Mouse (Mus musculus): Measurements from ENCODE around the gene Slc19a1. TPM values are rescaled to one million over a fixed set of nuclear protein-coding genes. Genes with fewer than 3 reads are reported as not detected.

The Slc19a1 gene
- 37.9 and 39.2 TPM in 2 replicates for polyA plus RNA-seq (2015; fragmentation: Nextera tagmentation; extraction: Ambion mirVana)

- no peaks in the 10 kb centered on the region for H3K9me3 ChIP-seq (replicated peaks)
- H3K4me2 ChIP-seq: peak within 1 kb of the TSS; percentile 89
- peaks cover 34% of the 10 kb centered on the region for H3K4me1 ChIP-seq
- peak within 1 kb of the TSS; percentile 82 for H3K27ac ChIP-seq (replicated peaks)
- peak; percentile 0; the same call in 1 of the 2 replicates for ATAC-seq (ENCODE audit: low FRiP score)
- H3K9ac ChIP-seq (replicated peaks): peak within 1 kb of the TSS; percentile 71
- H3K36me3 ChIP-seq: no peaks in the 10 kb centered on the region
- 38% methylated on average over 13 of the region's 13 CpGs for WGBS
- peak within 1 kb of the TSS; percentile 74 for H3K4me3 ChIP-seq (replicated peaks)
- H3K27me3 ChIP-seq (replicated peaks): no peaks in the 10 kb centered on the region
Observed at GRCm38 (mm10) chr10:77031768-77032375, at the start of gene Slc19a1. Gene Slc19a1, plus strand, starts transcription at chr10:77032241.

GRCm38 (mm10) chr10:76988586-76988985 is 43.5 kb upstream of the Slc19a1 start:
- ATAC-seq (ENCODE audit: low FRiP score): no peak
- 93% methylated on average over 5 of the region's 5 CpGs for WGBS

GRCm38 (mm10) chr10:76992456-76992855 is 39.6 kb upstream of the Slc19a1 start:
- Histone ChIP-seq H3K36me3 (no peaks in the 10 kb centered on the region), H3K4me2 (no peak overlapping the region), H3K9ac (replicated peaks) (no peak overlapping the region), H3K27ac (replicated peaks) (no peak overlapping the region), H3K4me1 (no peaks in the 10 kb centered on the region), H3K9me3 (replicated peaks) (no peaks in the 10 kb centered on the region), H3K27me3 (replicated peaks) (no peaks in the 10 kb centered on the region), H3K4me3 (replicated peaks) (no peak overlapping the region)
- 54% methylated on average over 3 of the region's 3 CpGs for WGBS
- no peak for ATAC-seq (ENCODE audit: low FRiP score)

More at GRCm38 (mm10) chr10:76988586-76988985, 43.5 kb upstream of the Slc19a1 start:
- no peaks in the 10 kb centered on the region for H3K36me3 ChIP-seq
- no peak overlapping the region for H3K4me3 ChIP-seq (replicated peaks)
- H3K9me3 ChIP-seq (replicated peaks): no peaks in the 10 kb centered on the region
- H3K4me2 ChIP-seq: no peak overlapping the region
- no peak overlapping the region for H3K27ac ChIP-seq (replicated peaks)
- no peak overlapping the region for H3K9ac ChIP-seq (replicated peaks)
- no peaks in the 10 kb centered on the region for H3K4me1 ChIP-seq
- no peaks in the 10 kb centered on the region for H3K27me3 ChIP-seq (replicated peaks)

GRCm38 (mm10) chr10:76997759-76998513 is 34.1 kb upstream of the Slc19a1 start:
- WGBS: 73% methylated on average over 17 of the region's 17 CpGs

GRCm38 (mm10) chr10:77004936-77005335 is 27.1 kb upstream of the Slc19a1 start:
- H3K4me3 ChIP-seq (replicated peaks): no peak overlapping the region
- ATAC-seq (ENCODE audit: low FRiP score): no peak
- no peak overlapping the region for H3K9ac ChIP-seq (replicated peaks)
- H3K4me1 ChIP-seq: peaks cover 15% of the 10 kb centered on the region
- H3K36me3 ChIP-seq: no peaks in the 10 kb centered on the region
- H3K27ac ChIP-seq (replicated peaks): no peak overlapping the region
- WGBS: 32% methylated on average over 7 of the region's 7 CpGs
- no peaks in the 10 kb centered on the region for H3K9me3 ChIP-seq (replicated peaks)
- H3K27me3 ChIP-seq (replicated peaks): no peaks in the 10 kb centered on the region
- no peak overlapping the region for H3K4me2 ChIP-seq

More at GRCm38 (mm10) chr10:76997759-76998513, 34.1 kb upstream of the Slc19a1 start:
- no peaks in the 10 kb centered on the region for H3K36me3 ChIP-seq
- H3K4me1 ChIP-seq: no peaks in the 10 kb centered on the region
- no peak overlapping the region for H3K9ac ChIP-seq (replicated peaks)
- H3K9me3 ChIP-seq (replicated peaks): no peaks in the 10 kb centered on the region
- H3K27me3 ChIP-seq (replicated peaks): no peaks in the 10 kb centered on the region
- H3K27ac ChIP-seq (replicated peaks): no peak overlapping the region
- no peak overlapping the region for H3K4me3 ChIP-seq (replicated peaks)
- no peak for ATAC-seq (ENCODE audit: low FRiP score)
- no peak overlapping the region for H3K4me2 ChIP-seq

GRCm38 (mm10) chr10:77007433-77008108 is 24.5 kb upstream of the Slc19a1 start:
- H3K9me3 ChIP-seq (replicated peaks): no peaks in the 10 kb centered on the region
- peaks cover 15% of the 10 kb centered on the region for H3K4me1 ChIP-seq
- no peak; the same call in 1 of the 2 replicates for ATAC-seq (ENCODE audit: low FRiP score)
- no peak overlapping the region for H3K9ac ChIP-seq (replicated peaks)
- H3K27me3 ChIP-seq (replicated peaks): no peaks in the 10 kb centered on the region
- H3K27ac ChIP-seq (replicated peaks): peak overlapping the region; percentile 65; the same call in 1 of the 2 replicates
- no peaks in the 10 kb centered on the region for H3K36me3 ChIP-seq
- no peak overlapping the region for H3K4me2 ChIP-seq
- no peak overlapping the region for H3K4me3 ChIP-seq (replicated peaks)
- WGBS: 35% methylated on average over 8 of the region's 8 CpGs

- H3K4me1 ChIP-seq: peaks cover 15% of the 10 kb centered on the region
- no peaks in the 10 kb centered on the region for H3K36me3 ChIP-seq
- ATAC-seq (ENCODE audit: low FRiP score): peak; percentile 61; the same call in 1 of the 2 replicates
- H3K27ac ChIP-seq (replicated peaks): peak overlapping the region; percentile 65
- H3K9ac ChIP-seq (replicated peaks): no peak overlapping the region
- no peak overlapping the region for H3K4me2 ChIP-seq
- H3K4me3 ChIP-seq (replicated peaks): no peak overlapping the region
- H3K27me3 ChIP-seq (replicated peaks): no peaks in the 10 kb centered on the region
- WGBS: 18% methylated on average over 9 of the region's 9 CpGs
- no peaks in the 10 kb centered on the region for H3K9me3 ChIP-seq (replicated peaks)
Observed at GRCm38 (mm10) chr10:77008109-77008561, 23.9 kb upstream of the Slc19a1 start.

- 89% methylated on average over 3 of the region's 3 CpGs for WGBS
- 0 out of 2 replicates have a peak overlapping the region, but pooled peaks have one; percentile 23 for H3K27ac ChIP-seq (replicated peaks)
- no peak overlapping the region for H3K4me3 ChIP-seq (replicated peaks)
Observed at GRCm38 (mm10) chr10:77008698-77009097, 23.3 kb upstream of the Slc19a1 start.

GRCm38 (mm10) chr10:77011681-77012080 is 20.4 kb upstream of the Slc19a1 start:
- no peak overlapping the region for H3K27ac ChIP-seq (replicated peaks)
- WGBS: 84% methylated on average over 4 of the region's 4 CpGs
- ATAC-seq (ENCODE audit: low FRiP score): no peak
- no peaks in the 10 kb centered on the region for H3K9me3 ChIP-seq (replicated peaks)
- no peaks in the 10 kb centered on the region for H3K27me3 ChIP-seq (replicated peaks)
- no peak overlapping the region for H3K9ac ChIP-seq (replicated peaks)
- H3K36me3 ChIP-seq: no peaks in the 10 kb centered on the region
- no peak overlapping the region for H3K4me3 ChIP-seq (replicated peaks)
- H3K4me2 ChIP-seq: no peak overlapping the region
- H3K4me1 ChIP-seq: peaks cover 15% of the 10 kb centered on the region

More at GRCm38 (mm10) chr10:77008698-77009097, 23.3 kb upstream of the Slc19a1 start:
- no peak for ATAC-seq (ENCODE audit: low FRiP score)
- no peak overlapping the region for H3K4me2 ChIP-seq
- H3K9ac ChIP-seq (replicated peaks): no peak overlapping the region
- H3K9me3 ChIP-seq (replicated peaks): no peaks in the 10 kb centered on the region
- no peaks in the 10 kb centered on the region for H3K36me3 ChIP-seq
- H3K4me1 ChIP-seq: peaks cover 15% of the 10 kb centered on the region
- no peaks in the 10 kb centered on the region for H3K27me3 ChIP-seq (replicated peaks)

GRCm38 (mm10) chr10:77016080-77016479 is 16.0 kb upstream of the Slc19a1 start:
- H3K9ac ChIP-seq (replicated peaks): no peak overlapping the region
- H3K27ac ChIP-seq (replicated peaks): no peak overlapping the region
- no peaks in the 10 kb centered on the region for H3K36me3 ChIP-seq
- H3K9me3 ChIP-seq (replicated peaks): no peaks in the 10 kb centered on the region
- no peaks in the 10 kb centered on the region for H3K27me3 ChIP-seq (replicated peaks)
- H3K4me1 ChIP-seq: no peaks in the 10 kb centered on the region; the same call in 1 of the 2 replicates
- no peak for ATAC-seq (ENCODE audit: low FRiP score)
- no peak overlapping the region for H3K4me3 ChIP-seq (replicated peaks)
- H3K4me2 ChIP-seq: no peak overlapping the region
- WGBS: 92% methylated on average over 7 of the region's 7 CpGs

GRCm38 (mm10) chr10:77016499-77016898 is 15.5 kb upstream of the Slc19a1 start:
- H3K36me3 ChIP-seq: no peaks in the 10 kb centered on the region

More at GRCm38 (mm10) chr10:77016499-77016898, 15.5 kb upstream of the Slc19a1 start:
- H3K27me3 ChIP-seq (replicated peaks): no peaks in the 10 kb centered on the region
- no peak for ATAC-seq (ENCODE audit: low FRiP score)
- H3K9me3 ChIP-seq (replicated peaks): no peaks in the 10 kb centered on the region
- H3K27ac ChIP-seq (replicated peaks): no peak overlapping the region; the same call in 1 of the 2 replicates
- 21% methylated on average over 8 of the region's 8 CpGs for WGBS
- H3K4me2 ChIP-seq: no peak overlapping the region
- H3K4me1 ChIP-seq: peaks cover 4% of the 10 kb centered on the region; the same call in 1 of the 2 replicates
- H3K9ac ChIP-seq (replicated peaks): no peak overlapping the region
- H3K4me3 ChIP-seq (replicated peaks): no peak overlapping the region

Data from neural tube, embryonic 15.5 days (tissue).